Mouse (Mus musculus) neural tube, embryonic 13.5 days (tissue): ENCODE measurements around the gene Ssbp2. TPM values are rescaled to one million over a fixed set of nuclear protein-coding genes. Genes with fewer than 3 reads are reported as not detected.

Experiments
- ATAC-seq: fragments of 200-750 bp; cut with Nextera tagmentation; 2 replicates; pipeline ENCODE4 v1.8.0; 2017; ENCODE audit warnings: low read depth, mild to moderate bottlenecking, moderate TSS enrichment, moderate library complexity
- H3K27ac ChIP-seq: fragments of 300-500 bp; sonication (generic); replicated peaks from 2 replicates; pipeline ENCODE4 v1.5.1; 2015; ENCODE audit warnings: moderate library complexity, mild to moderate bottlenecking, inconsistent platforms
- H3K27me3 ChIP-seq: fragments of 300-500 bp; sonication (generic); 2 replicates; pipeline ENCODE4 v1.6.1; 2015; ENCODE audit warnings: mild to moderate bottlenecking, inconsistent platforms
- H3K36me3 ChIP-seq: fragments of 300-500 bp; sonication (generic); 2 replicates; pipeline ENCODE4 v1.6.1; 2015; ENCODE audit warnings: mild to moderate bottlenecking, inconsistent platforms
- H3K4me1 ChIP-seq: fragments of 300-500 bp; sonication (generic); replicated peaks from 2 replicates; pipeline ENCODE4 v1.6.1; 2015; ENCODE audit warnings: inconsistent platforms
- H3K4me2 ChIP-seq: fragments of 300-500 bp; sonication (generic); 2 replicates; pipeline ENCODE4 v1.6.1; 2015; ENCODE audit warnings: inconsistent platforms, mild to moderate bottlenecking, moderate library complexity
- H3K4me3 ChIP-seq: fragments of 300-500 bp; sonication (generic); 2 replicates; pipeline ENCODE4 v1.5.1; 2015; ENCODE audit warnings: mild to moderate bottlenecking, inconsistent platforms
- H3K9ac ChIP-seq: fragments of 300-500 bp; sonication (generic); 2 replicates; pipeline ENCODE4 v1.6.1; 2015; ENCODE audit warnings: moderate library complexity, mild to moderate bottlenecking, inconsistent platforms
- H3K9me3 ChIP-seq: fragments of 300-500 bp; sonication (generic); 2 replicates; pipeline ENCODE4 v1.6.1; 2016; ENCODE audit warnings: inconsistent platforms
- WGBS: fragments of 180-500 bp; shearing (Covaris S2); methylation state at CpG from one replicate; pipeline ENCODE4 v1.1.7; 2015; 5-methylcytosine and 5-hydroxymethylcytosine counted together
- polyA plus RNA-seq: library from polyadenylated mRNA; unstranded; fragments of >200 nt; fragmentation: Nextera tagmentation; extraction: Ambion mirVana; gene quantifications from 2 replicates; pipeline ENCODE4 v1.2.1, GENCODE M21; 2015

The Ssbp2 gene
- polyA plus RNA-seq, 1 experiment from 2014 or later: 172 TPM

DNA sequence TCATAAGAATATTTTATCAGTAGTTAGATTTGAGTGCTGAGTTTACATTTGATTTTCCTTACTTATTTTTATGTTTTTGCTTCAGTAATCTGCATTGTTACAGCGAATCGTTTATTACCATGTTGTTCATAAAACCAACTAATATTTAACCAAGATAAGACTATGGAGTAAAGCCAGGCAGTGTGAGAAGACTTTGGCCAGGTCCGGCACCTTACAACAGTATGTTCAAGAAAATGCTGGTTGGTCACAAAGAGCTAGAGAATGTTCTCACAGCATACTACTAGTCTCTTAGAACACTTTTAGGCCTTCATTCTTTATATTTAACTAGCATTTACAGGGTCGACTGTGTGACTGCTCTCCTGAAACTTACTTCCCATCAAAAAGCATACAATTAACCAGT, 152.5 kb downstream of the Ssbp2 start:
- no peak for ATAC-seq
- Histone ChIP-seq H3K4me1 (no peaks in the 10 kb centered on the region), H3K9ac (no peak overlapping the region), H3K9me3 (no peaks in the 10 kb centered on the region), H3K4me2 (no peak overlapping the region), H3K27me3 (no peaks in the 10 kb centered on the region), H3K4me3 (no peak overlapping the region), H3K27ac (no peak overlapping the region), H3K36me3 (no peaks in the 10 kb centered on the region)
- WGBS: 95% methylated on average over 4 of the region's 4 CpGs

DNA sequence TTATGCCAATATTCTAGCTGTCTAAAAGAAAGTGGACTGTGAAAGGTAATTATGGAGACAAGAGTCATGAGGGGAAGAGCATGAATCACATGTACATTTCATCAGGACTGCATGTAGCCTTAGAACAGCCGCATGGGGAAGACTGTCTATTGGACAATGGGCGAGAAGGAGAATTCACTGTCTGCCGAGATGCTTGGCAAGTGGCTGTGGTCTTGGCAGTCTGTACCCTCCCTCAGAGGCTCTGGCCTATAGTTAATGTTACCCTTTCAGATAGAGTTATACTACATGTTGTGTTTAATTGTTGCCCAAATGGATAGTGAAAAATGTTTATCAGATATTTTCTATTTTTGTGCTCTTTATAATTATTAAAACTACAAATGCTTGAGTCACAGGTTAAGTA, 156.0 kb downstream of the Ssbp2 start:
- H3K4me1 ChIP-seq: no peaks in the 10 kb centered on the region
- no peak for ATAC-seq
- WGBS: 66% methylated on average over 3 of the region's 3 CpGs

DNA sequence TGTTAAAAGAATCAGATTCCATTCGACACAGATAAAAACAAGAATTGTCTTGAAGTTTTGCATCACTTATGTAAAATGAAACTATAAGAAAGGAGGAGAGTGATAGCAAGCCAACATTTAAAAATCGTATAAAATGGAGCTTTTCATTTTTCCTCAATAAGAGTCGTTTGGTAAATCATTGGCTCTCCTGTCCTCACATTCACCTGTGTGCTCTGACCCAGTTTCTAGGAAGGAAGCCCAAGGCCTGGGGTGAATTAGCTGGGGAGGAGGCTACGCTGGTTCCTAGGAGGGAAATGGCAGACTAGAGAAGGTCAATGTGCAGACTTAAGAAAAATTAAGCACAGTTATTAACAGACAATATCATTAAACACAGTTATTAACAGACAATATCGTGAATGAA, 156.8 kb downstream of the Ssbp2 start:
- Histone ChIP-seq H3K4me3 (no peak overlapping the region), H3K4me2 (no peak overlapping the region), H3K36me3 (no peaks in the 10 kb centered on the region), H3K9me3 (no peaks in the 10 kb centered on the region), H3K4me1 (no peaks in the 10 kb centered on the region), H3K27me3 (no peaks in the 10 kb centered on the region), H3K9ac (no peak overlapping the region), H3K27ac (no peak overlapping the region)
- ATAC-seq: no peak
- WGBS: 96% methylated on average over 5 of the region's 5 CpGs

More for the DNA sequence above, 156.0 kb downstream of the Ssbp2 start:
- Histone ChIP-seq H3K9ac (no peak overlapping the region), H3K9me3 (no peaks in the 10 kb centered on the region), H3K27ac (no peak overlapping the region), H3K4me3 (no peak overlapping the region), H3K36me3 (no peaks in the 10 kb centered on the region), H3K4me2 (no peak overlapping the region), H3K27me3 (no peaks in the 10 kb centered on the region)

DNA sequence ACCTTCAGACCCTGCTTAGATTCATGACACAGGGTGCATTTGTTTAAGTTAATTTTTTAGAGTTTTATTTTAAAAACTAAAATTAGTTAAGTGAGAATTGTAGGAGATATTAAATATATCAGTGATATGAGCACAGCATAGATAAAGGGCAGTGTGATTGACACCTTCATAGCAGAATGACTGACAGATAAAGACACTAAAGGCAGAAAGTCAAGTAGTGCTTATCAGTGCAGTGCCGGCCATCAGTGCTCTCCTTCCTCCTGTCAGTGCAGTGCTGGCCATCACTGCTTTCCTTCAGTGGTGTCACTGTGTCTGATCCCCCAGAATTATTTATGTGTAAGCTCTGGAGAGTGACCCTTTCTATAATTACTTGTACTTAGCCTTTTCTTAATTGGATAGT, 159.3 kb downstream of the Ssbp2 start:
- Histone ChIP-seq H3K27me3 (no peaks in the 10 kb centered on the region), H3K27ac (no peak overlapping the region), H3K9ac (no peak overlapping the region), H3K4me3 (no peak overlapping the region), H3K4me2 (no peak overlapping the region), H3K9me3 (no peaks in the 10 kb centered on the region), H3K36me3 (0 out of 2 replicates have a peak, but pooled peaks cover under 1% of the 10 kb centered on the region), H3K4me1 (no peaks in the 10 kb centered on the region)
- 88% methylated on average over 1 of the region's 1 CpGs for WGBS
- no peak for ATAC-seq

DNA sequence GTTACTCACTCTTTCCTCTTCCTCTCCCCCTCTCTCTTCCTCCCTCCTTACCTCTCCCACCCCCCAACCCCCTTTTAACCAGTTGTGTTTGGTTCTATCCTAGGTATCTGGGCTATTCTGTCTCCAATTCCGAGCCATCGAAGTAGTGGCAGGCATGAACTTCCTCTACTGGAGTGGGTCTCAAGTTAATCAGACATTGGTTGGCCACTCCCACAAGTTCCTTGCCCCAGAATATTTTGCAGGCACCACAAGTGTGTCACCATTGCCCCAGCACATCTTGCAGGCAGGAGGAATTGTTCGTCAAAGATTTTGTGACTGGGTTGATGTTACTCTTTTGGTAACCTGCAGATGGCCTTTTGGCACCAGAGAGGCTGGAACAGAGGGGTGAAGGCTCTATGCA, 160.5 kb downstream of the Ssbp2 start:
- no peaks in the 10 kb centered on the region for H3K9me3 ChIP-seq
- no peak overlapping the region for H3K9ac ChIP-seq
- WGBS: 92% methylated on average over 3 of the region's 3 CpGs

DNA sequence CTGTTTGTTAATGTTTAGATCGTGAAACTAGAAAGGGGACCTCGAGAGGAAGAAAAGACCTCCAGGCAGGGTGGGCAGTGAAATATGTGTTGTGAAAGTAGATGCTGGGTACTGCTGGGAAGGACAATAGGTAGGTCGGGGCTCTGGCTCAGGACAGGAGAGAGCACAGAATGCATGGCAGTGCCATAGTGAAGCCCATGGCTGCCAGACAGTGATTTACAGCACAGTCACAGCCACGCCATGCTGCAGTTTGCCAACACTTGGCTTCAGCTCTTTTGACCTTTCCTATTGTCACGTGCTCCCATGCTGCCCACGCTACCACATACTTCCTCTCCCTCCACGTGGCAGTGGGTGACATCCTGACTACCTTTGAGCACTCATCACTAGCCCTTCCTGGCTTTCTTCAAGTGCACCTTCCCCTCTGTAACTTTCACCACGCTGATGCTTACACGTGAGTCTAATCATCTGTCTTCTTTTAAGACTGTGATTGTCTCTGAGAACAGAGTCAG, 171.3 kb downstream of the Ssbp2 start:
- H3K4me1 ChIP-seq: peaks cover 6% of the 10 kb centered on the region
- H3K4me3 ChIP-seq: no peak overlapping the region
- no peaks in the 10 kb centered on the region for H3K36me3 ChIP-seq
- 39% methylated on average over 9 of the region's 9 CpGs for WGBS
- no peaks in the 10 kb centered on the region for H3K27me3 ChIP-seq
- H3K4me2 ChIP-seq: no peak overlapping the region
- no peak overlapping the region for H3K9ac ChIP-seq
- peak; percentile 50 for ATAC-seq
- H3K9me3 ChIP-seq: no peaks in the 10 kb centered on the region
- H3K27ac ChIP-seq: no peak overlapping the region

More for the DNA sequence above, 160.5 kb downstream of the Ssbp2 start:
- Histone ChIP-seq H3K4me3 (no peak overlapping the region), H3K27me3 (no peaks in the 10 kb centered on the region), H3K36me3 (0 out of 2 replicates have a peak, but pooled peaks cover 3% of the 10 kb centered on the region), H3K27ac (no peak overlapping the region), H3K4me1 (no peaks in the 10 kb centered on the region), H3K4me2 (no peak overlapping the region)
- no peak for ATAC-seq

DNA sequence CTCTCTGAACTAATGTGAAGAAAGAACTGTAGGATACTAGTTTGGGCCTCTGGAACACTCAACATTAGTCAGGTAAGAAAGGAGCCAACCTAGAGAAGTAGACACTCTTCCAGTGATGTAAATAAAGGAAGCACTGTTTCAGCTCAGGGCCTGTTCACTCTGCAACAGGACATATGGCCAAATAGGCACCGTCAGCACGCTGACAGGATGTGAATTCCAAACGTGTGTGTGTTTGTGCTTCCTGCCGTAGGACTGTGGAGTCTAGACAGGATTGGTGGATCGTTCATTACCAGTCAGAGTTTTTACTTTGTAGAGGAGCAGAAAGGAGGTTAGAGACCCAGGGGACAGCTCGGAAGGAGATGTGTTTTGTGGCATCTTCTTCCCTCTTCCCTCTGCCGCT, 174.0 kb downstream of the Ssbp2 start:
- WGBS: 73% methylated on average over 7 of the region's 7 CpGs
- H3K9me3 ChIP-seq: no peaks in the 10 kb centered on the region
- no peaks in the 10 kb centered on the region for H3K27me3 ChIP-seq
- H3K4me1 ChIP-seq: peaks cover 6% of the 10 kb centered on the region
- H3K4me2 ChIP-seq: no peak overlapping the region
- no peaks in the 10 kb centered on the region for H3K36me3 ChIP-seq
- no peak for ATAC-seq
- no peak overlapping the region for H3K27ac ChIP-seq
- H3K9ac ChIP-seq: no peak overlapping the region
- H3K4me3 ChIP-seq: no peak overlapping the region

DNA sequence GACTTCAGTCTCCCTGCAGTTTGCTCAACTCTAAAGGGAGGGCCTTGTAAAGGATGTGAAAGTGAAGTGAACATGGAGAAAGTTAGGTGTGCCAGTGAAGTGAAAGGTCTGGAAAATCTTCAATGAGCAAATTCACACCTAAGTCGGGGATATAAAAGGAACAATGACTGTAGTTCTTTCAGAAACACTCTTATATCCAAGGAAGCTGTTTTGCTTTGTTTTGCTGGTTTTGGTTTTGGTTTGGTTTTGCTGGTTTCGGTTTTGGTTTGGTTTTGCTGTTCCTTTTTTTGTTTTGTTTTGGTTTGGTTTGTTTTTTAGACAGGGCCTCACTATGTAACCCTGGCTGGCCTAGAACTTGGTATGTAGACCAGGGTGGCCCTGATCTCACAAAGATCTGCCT, 175.9 kb downstream of the Ssbp2 start:
- Histone ChIP-seq H3K9ac (no peak overlapping the region), H3K27ac (no peak overlapping the region), H3K27me3 (no peaks in the 10 kb centered on the region), H3K9me3 (no peaks in the 10 kb centered on the region), H3K4me1 (peaks cover 5% of the 10 kb centered on the region), H3K4me3 (no peak overlapping the region), H3K36me3 (no peaks in the 10 kb centered on the region), H3K4me2 (no peak overlapping the region)
- 86% methylated on average over 2 of the region's 2 CpGs for WGBS
- ATAC-seq: no peak

DNA sequence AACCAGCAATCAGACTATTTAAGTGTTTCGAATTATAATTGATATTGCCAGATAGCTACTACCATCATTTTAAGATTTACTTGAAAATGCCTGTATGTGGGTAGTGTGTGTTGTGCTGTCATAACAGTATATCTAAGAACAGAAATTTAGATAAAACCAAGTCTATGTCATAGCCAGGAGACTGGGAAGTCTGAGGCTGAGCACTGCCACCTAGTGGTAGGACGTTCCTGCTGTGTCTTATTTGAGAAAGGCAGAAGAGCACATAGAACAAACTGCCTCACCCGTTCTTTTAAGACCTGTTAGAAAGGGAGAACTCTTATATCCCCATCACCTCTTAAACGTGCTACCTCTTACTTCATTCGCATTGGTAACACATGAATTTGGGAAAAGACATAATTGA, 176.7 kb downstream of the Ssbp2 start:
- Histone ChIP-seq H3K4me3 (no peak overlapping the region), H3K9me3 (no peaks in the 10 kb centered on the region), H3K27me3 (no peaks in the 10 kb centered on the region), H3K27ac (no peak overlapping the region), H3K36me3 (no peaks in the 10 kb centered on the region), H3K4me1 (no peaks in the 10 kb centered on the region), H3K4me2 (no peak overlapping the region), H3K9ac (no peak overlapping the region)
- peak; percentile 75 for ATAC-seq
- 19% methylated on average over 5 of the region's 5 CpGs for WGBS

DNA sequence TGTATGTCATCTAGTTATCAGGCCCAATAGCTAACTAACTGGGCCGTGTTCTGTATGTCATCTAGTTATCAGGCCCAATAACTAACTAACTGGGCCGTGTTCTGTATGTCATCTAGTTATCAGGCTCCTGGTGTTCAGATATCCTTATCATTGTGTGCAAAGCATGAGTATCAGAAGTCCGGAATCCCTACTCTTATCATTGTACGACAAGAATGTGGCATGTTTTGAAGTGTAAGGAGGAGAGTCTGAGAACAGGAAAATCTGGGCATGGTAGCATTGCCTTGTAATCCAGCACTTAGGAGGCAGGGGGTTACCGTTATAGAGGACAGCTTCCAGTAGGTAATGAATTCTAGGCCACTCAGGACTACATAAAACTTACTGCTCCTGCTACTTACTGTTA, 178.8 kb downstream of the Ssbp2 start:
- no peak overlapping the region for H3K4me2 ChIP-seq
- no peaks in the 10 kb centered on the region for H3K4me1 ChIP-seq
- 77% methylated on average over 5 of the region's 5 CpGs for WGBS
- H3K27ac ChIP-seq: no peak overlapping the region
- no peak for ATAC-seq
- no peaks in the 10 kb centered on the region for H3K36me3 ChIP-seq
- no peak overlapping the region for H3K9ac ChIP-seq
- H3K27me3 ChIP-seq: no peaks in the 10 kb centered on the region
- no peak overlapping the region for H3K4me3 ChIP-seq
- no peaks in the 10 kb centered on the region for H3K9me3 ChIP-seq

DNA sequence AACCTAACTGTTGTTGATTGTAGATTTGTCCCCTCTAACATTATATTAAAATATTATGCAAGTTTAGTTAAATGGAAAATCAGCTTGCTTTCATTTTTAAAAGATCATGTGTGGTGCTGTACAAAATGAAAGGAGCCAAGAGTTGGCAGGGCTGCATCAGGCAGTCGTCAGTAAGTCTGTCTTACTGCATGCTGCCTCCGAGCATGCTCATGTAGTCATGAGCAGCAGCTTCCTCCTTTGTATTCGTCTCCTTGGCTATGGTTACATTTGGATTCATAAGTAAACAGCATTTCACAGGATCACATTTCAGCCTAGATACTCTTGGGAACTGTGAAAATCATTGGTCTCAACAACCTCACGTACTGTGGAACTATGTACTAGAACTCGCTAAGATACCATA, 180.1 kb downstream of the Ssbp2 start:
- Histone ChIP-seq H3K27ac (no peak overlapping the region), H3K27me3 (no peaks in the 10 kb centered on the region), H3K4me1 (no peaks in the 10 kb centered on the region), H3K9me3 (no peaks in the 10 kb centered on the region), H3K36me3 (no peaks in the 10 kb centered on the region), H3K4me3 (no peak overlapping the region), H3K4me2 (no peak overlapping the region), H3K9ac (no peak overlapping the region)
- 69% methylated on average over 5 of the region's 5 CpGs for WGBS
- ATAC-seq: no peak

DNA sequence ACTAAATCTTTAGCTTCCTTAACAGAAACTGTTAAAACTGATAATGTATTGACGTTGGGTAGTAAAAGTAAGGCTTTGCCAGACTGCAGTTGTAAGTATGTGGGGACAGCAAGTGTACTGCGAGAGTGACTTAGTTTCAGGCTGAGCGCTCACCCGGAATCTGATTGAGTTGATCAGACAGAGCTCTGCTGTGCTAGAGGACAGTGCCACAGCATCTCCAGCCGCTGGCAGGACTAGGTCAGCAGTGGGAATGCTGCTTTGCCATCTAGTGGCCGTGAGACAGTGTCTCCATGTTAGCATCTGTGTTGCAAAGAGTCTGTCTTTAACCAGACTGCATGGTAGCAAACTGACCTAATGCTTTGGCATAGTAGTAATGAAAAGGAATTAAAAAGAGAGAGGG, 188.2 kb downstream of the Ssbp2 start:
- H3K9ac ChIP-seq: no peak overlapping the region
- H3K4me3 ChIP-seq: no peak overlapping the region
- H3K36me3 ChIP-seq: 0 out of 2 replicates have a peak, but pooled peaks cover 3% of the 10 kb centered on the region
- 29% methylated on average over 6 of the region's 6 CpGs for WGBS
- H3K4me2 ChIP-seq: no peak overlapping the region
- H3K27me3 ChIP-seq: no peaks in the 10 kb centered on the region
- H3K27ac ChIP-seq: no peak overlapping the region
- no peaks in the 10 kb centered on the region for H3K9me3 ChIP-seq
- ATAC-seq: peak; percentile 93
- no peaks in the 10 kb centered on the region for H3K4me1 ChIP-seq

DNA sequence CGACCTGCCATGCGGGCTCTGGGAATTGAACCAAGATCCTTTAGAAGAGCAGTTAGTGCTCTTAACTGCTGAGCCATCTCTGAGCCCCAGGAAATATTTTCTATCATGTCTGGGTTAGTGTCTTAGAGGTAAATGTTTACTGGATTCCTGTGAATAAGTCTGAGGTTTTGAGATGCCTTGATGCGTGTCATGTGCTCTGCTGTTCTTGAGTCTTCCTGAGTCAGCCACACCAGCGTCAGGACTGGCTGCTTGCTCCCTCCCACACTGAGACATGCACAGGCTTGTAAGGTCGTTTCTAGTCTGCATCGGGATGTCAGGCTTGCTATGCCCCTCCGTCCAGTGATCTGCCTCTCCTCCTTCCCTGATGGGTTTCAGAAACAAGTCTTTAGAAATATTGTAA, 189.8 kb downstream of the Ssbp2 start:
- no peaks in the 10 kb centered on the region for H3K27me3 ChIP-seq
- WGBS: 81% methylated on average over 7 of the region's 7 CpGs
- ATAC-seq: no peak

More for the DNA sequence above, 189.8 kb downstream of the Ssbp2 start:
- Histone ChIP-seq H3K4me2 (no peak overlapping the region), H3K36me3 (0 out of 2 replicates have a peak, but pooled peaks cover 3% of the 10 kb centered on the region), H3K4me1 (no peaks in the 10 kb centered on the region), H3K9ac (no peak overlapping the region), H3K9me3 (no peaks in the 10 kb centered on the region), H3K4me3 (no peak overlapping the region), H3K27ac (no peak overlapping the region)
